ENCODE assay signal across 21 mouse cellular contexts in the genomic region with DNA sequence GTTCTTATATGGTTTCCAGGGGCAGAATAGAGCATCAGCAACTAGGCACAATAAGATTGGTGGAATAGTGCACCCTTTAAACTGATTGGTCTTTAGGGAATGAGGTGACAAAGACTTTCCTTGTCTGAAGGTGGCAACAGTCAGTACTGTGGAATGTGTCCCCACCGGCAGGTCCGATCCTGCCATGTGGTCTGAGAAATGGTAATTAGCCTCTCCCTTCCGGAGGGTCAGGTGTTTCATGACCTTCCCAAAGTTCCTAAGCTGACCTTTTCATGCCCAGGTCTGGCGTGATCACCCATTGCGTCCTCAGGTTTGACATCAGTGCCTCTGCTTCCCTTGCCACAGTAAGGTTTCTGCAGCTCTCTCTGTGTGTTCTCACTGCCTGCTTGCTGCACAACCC.
"Had no signal": no experiment of that assay in that cellular context is flagged by ENCODE, and none has a peak within 500 bp of the region (broad histone marks: within the 10 kb centered on the region; RNA-seq: fewer than 3 reads in every experiment).

No protein-coding gene starts in this region.

- H3K27ac ChIP-seq: kidney, embryonic 15.5 days; limb, embryonic 13.5 days; liver, embryonic 12.5 days; liver, embryonic 15.5 days; midbrain, embryonic 10.5 days had no signal

- H3K4me2 ChIP-seq: kidney, embryonic 15.5 days; limb, embryonic 13.5 days; liver, embryonic 12.5 days; liver, embryonic 15.5 days; lung, embryonic 15.5 days; midbrain, embryonic 13.5 days; stomach, embryonic 15.5 days had no signal

- H3K9me3 ChIP-seq: kidney, embryonic 15.5 days; limb, embryonic 13.5 days; liver, embryonic 12.5 days; liver, embryonic 15.5 days; lung, embryonic 15.5 days; megakaryocyte, embryonic 14.5 days; midbrain, embryonic 10.5 days; midbrain, embryonic 13.5 days; stomach, embryonic 15.5 days had no signal

- ATAC-seq: liver, embryonic 12.5 days; midbrain, embryonic 13.5 days had no signal

- H3K9ac ChIP-seq: kidney, embryonic 15.5 days; limb, embryonic 13.5 days; liver, embryonic 12.5 days; liver, embryonic 15.5 days; lung, embryonic 15.5 days; midbrain, embryonic 13.5 days; stomach, embryonic 15.5 days had no signal

- H3K36me3 ChIP-seq: kidney, embryonic 15.5 days; limb, embryonic 13.5 days; liver, embryonic 12.5 days; liver, embryonic 15.5 days; lung, embryonic 15.5 days; midbrain, embryonic 10.5 days; midbrain, embryonic 13.5 days; stomach, embryonic 15.5 days had no signal

- DNase-seq: kidney, adult 8-10 months; kidney, postnatal 10 days; kidney, postnatal 36 days; left cerebral cortex, postnatal 4 days; liver; lung, adult 18-20 months; lung, postnatal 10 days; lung, postnatal 36 days; retina, postnatal 1 day; right cerebral cortex, postnatal 25 days; spleen, adult 18-20 months; thymus, postnatal 25 days had no signal

- H3K27me3 ChIP-seq: kidney, embryonic 15.5 days; limb, embryonic 13.5 days; liver, embryonic 12.5 days; liver, embryonic 15.5 days; lung, embryonic 15.5 days; megakaryocyte, embryonic 14.5 days; midbrain, embryonic 13.5 days; stomach, embryonic 15.5 days had no signal

- H3K4me3 ChIP-seq: kidney, embryonic 15.5 days; limb, embryonic 13.5 days; liver, embryonic 12.5 days; liver, embryonic 15.5 days; lung, embryonic 15.5 days; megakaryocyte, embryonic 14.5 days; midbrain, embryonic 10.5 days; midbrain, embryonic 13.5 days; stomach, embryonic 15.5 days had no signal
